Mouse (Mus musculus) kidney, adult 2 months (tissue): ENCODE measurements around the gene Tex21.

Experiments used
- CTCF ChIP-seq: fragments of 200-500 bp; conservative IDR thresholded peaks from 2 replicates; pipeline ENCODE4 v1.5.1; 2011; ENCODE audit warnings: low read depth, mild to moderate bottlenecking, control low read depth, low read length, moderate library complexity, mixed read lengths; ENCODE audit not compliant: insufficient read depth, insufficient read length
- POLR2A ChIP-seq: fragments of 200-500 bp; IDR thresholded peaks from one replicate; pipeline ENCODE4 v1.6.1; 2011; ENCODE audit warnings: low read depth, low read length, control low read depth

DNA sequence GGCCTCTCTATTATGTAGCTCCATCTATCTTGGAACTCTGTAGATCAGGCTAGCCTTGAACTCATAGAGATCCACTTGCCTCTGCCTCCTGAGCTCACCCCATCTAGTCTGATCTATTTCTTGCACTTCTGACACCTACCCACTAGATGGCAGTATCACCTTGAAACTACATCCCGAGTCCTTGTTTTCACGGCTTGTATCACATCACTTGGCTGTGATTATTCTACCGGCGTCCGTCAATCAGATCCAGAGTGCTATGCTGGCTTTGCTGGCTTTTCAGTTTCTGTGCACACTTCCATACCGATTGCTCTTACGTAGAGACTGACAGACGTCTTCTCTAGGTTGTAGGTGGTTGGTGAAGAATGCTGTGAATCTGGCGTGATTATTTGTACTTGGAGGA, 20.3 kb upstream of the Tex21 start:
- peak; percentile 55 for TF ChIP-seq CTCF
- no peak for TF ChIP-seq POLR2A
